Mouse (Mus musculus) myocyte (in vitro differentiated cells): ENCODE measurements around the gene Bmp8b. TPM values are rescaled to one million over a fixed set of nuclear protein-coding genes. Genes with fewer than 3 reads are reported as not detected.

Source experiments
- H3K27me3 ChIP-seq: one replicate; pipeline ENCODE4 v1.6.1; 2011; ENCODE audit not compliant: control insufficient read depth, insufficient read depth, insufficient read length
- H3K36me3 ChIP-seq: one replicate; pipeline ENCODE4 v1.6.1; 2011; ENCODE audit not compliant: control insufficient read depth, insufficient read depth
- H3K4me2 ChIP-seq: one replicate; pipeline ENCODE4 v1.6.1; 2011; ENCODE audit warnings: low read depth, control low read depth
- H3K4me3 ChIP-seq: one replicate; pipeline ENCODE4 v1.5.1; 2011; ENCODE audit warnings: mild to moderate bottlenecking, control low read depth, moderate library complexity
- H3K79me2 ChIP-seq: one replicate; pipeline ENCODE4 v1.6.1; 2011; ENCODE audit not compliant: control insufficient read depth, insufficient read depth
- H3ac ChIP-seq: one replicate; pipeline ENCODE4 v1.6.1; 2011; ENCODE audit not compliant: control insufficient read depth, insufficient read length
- CEBPB ChIP-seq: IDR thresholded peaks from 2 replicates; pipeline ENCODE4 v1.6.1; 2011; ENCODE audit warnings: mild to moderate bottlenecking, moderate library complexity; ENCODE audit not compliant: poor library complexity, insufficient read depth, severe bottlenecking
- E2F4 ChIP-seq: IDR thresholded peaks from one replicate; pipeline ENCODE4 v1.6.1; 2011; ENCODE audit warnings: mild to moderate bottlenecking, control low read depth, moderate library complexity; ENCODE audit not compliant: insufficient read depth
- MAX ChIP-seq: IDR thresholded peaks from one replicate; pipeline ENCODE4 v1.6.1; 2011; ENCODE audit warnings: low read depth, mild to moderate bottlenecking, control low read depth
- MYOD1 ChIP-seq, 3 experiments: IDR thresholded peaks; one replicate each; pipeline ENCODE4 v1.6.1; 2011; ENCODE audit warnings: control low read depth in 2 of 3, low read depth in 2 of 3, mild to moderate bottlenecking in 2 of 3, moderate library complexity in 1 of 3; ENCODE audit not compliant: insufficient read length in 2 of 3, control insufficient read depth in 1 of 3
- MYOG ChIP-seq, 3 experiments: IDR thresholded peaks; one replicate each; pipeline ENCODE4 v1.6.1; 2011; ENCODE audit warnings: control low read depth in 2 of 3, low read depth in 2 of 3, mild to moderate bottlenecking in 2 of 3; ENCODE audit not compliant: insufficient read length in 2 of 3, control insufficient read depth in 1 of 3, insufficient read depth in 1 of 3
- POLR2A ChIP-seq: IDR thresholded peaks from one replicate; pipeline ENCODE4 v1.6.1; 2011; ENCODE audit warnings: low read depth, mild to moderate bottlenecking, control low read depth, moderate library complexity; ENCODE audit not compliant: insufficient read length
- POLR2AphosphoS2 ChIP-seq: IDR thresholded peaks from one replicate; pipeline ENCODE4 v1.6.1; 2011; ENCODE audit warnings: low read depth, control low read depth; ENCODE audit not compliant: insufficient read length
- REST ChIP-seq: IDR thresholded peaks from one replicate; pipeline ENCODE4 v1.6.1; 2011; ENCODE audit warnings: mild to moderate bottlenecking, control low read depth, moderate library complexity; ENCODE audit not compliant: insufficient read depth, insufficient read length
- SRF ChIP-seq: IDR thresholded peaks from one replicate; pipeline ENCODE4 v1.6.1; 2011; ENCODE audit warnings: low read depth; ENCODE audit not compliant: control insufficient read depth, insufficient read length
- TCF12 ChIP-seq: IDR thresholded peaks from one replicate; pipeline ENCODE4 v1.6.1; 2011; ENCODE audit warnings: mild to moderate bottlenecking, control low read depth; ENCODE audit not compliant: poor library complexity, insufficient read depth, severe bottlenecking
- TCF3 ChIP-seq: IDR thresholded peaks from one replicate; pipeline ENCODE4 v1.6.1; 2011; ENCODE audit warnings: low read depth, control low read depth; ENCODE audit not compliant: insufficient read length
- USF1 ChIP-seq: IDR thresholded peaks from one replicate; pipeline ENCODE4 v1.6.1; 2011; ENCODE audit warnings: low read depth, mild to moderate bottlenecking, control low read depth, moderate library complexity
- polyA plus RNA-seq: library from polyadenylated mRNA; unstranded; fragments of >200 nt; fragmentation: generic; extraction: Trizol; gene quantifications from one replicate; pipeline ENCODE4 v1.2.1, GENCODE M21; 2012; ENCODE audit warnings: missing spikeins

Gene Bmp8b
- polyA plus RNA-seq: 0.02 TPM

DNA sequence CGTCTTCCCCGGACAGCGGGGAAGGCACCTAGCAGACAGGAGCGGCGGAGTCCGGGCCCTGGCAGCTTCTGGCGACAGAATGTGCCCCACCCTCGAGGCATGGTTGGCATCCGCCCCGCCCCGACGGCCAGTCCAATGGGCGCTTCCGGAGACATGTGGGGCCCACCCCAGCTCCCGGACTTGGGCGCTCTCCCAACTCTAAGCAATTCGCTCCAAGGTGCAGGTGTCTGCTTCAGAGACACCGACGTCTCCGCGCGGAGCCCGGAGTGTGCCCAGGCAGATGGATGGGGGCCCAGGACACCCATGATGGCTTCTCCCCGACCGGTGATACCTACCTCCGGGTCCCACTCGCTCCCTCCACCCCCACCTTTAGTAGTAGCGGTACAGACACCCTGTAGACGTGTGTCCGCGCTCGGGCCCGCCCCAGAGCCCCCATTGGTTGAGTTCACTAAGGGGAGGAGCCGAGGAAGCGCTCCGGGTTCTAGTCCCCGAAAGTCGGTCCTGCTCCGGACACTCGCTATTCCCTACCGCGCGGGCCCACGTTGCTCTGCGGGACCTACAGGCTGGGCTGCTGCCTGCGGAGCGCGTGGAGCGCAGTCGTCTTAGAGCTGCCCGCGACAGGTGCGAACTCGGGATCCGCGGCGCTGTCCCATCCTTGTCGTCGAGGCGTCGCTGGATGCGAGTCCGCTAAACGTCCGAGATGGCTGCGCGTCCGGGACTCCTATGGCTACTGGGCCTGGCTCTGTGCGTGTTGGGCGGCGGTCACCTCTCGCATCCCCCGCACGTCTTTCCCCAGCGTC lies at the start of gene Bmp8b:
Gene Bmp8b, plus strand, starts transcription at position 515 of the 800 bp plus-strand sequence.
- Histone ChIP-seq H3ac (no peak within 1 kb of the TSS), H3K79me2 (no peaks in the 10 kb centered on the region), H3K36me3 (no peaks in the 10 kb centered on the region), H3K4me2 (no peak within 1 kb of the TSS), H3K27me3 (no peaks in the 10 kb centered on the region), H3K4me3 (no peak within 1 kb of the TSS)
- TF ChIP-seq E2F4 (no peak), MYOG (IDR thresholded peaks at IDR 0.05; ENCODE audit: control insufficient read depth in 1 of 3, insufficient read depth in 1 of 3, insufficient read length in 2 of 3, low read depth in 2 of 3) (no peak), MYOD1 (IDR thresholded peaks at IDR 0.05; ENCODE audit: control insufficient read depth in 1 of 3, insufficient read length in 2 of 3, low read depth in 2 of 3) (no peak), USF1 (no peak), SRF (no peak), POLR2AphosphoS2 (no peak), TCF3 (no peak), POLR2A (no peak), REST (no peak), TCF12 (no peak)

DNA sequence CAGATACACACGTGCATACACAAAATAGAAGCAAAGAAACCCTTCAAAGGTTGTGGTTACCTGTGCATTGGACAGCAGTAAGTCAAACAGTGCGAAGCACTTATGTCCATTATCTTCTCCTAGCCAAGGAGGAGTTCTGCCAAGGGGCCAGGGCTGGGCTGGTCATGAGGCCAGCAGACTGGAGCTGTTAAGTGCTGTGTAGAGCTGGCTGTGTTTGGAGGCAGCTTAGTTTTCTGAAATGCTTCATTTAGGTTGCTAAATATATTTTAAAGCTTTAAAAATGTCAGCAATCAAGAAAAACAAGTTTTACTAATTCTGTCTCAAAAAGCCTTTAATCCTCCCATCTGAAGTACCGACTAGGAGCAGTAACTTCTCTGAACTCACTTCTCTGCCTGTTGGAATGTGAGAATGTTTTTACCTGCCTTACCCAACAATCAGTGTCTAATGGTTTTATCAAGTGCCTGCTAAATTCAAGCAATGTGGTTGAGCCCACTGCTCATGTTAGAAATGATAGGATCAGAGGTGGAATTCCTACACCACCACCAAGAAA lies 48.3 kb upstream of the Bmp8b start:
- Histone ChIP-seq H3K79me2 (no peaks in the 10 kb centered on the region), H3K27me3 (no peaks in the 10 kb centered on the region), H3K4me3 (no peak overlapping the region), H3K4me2 (no peak overlapping the region), H3ac (no peak overlapping the region), H3K36me3 (peaks cover 9% of the 10 kb centered on the region)
- no peak for TF ChIP-seq SRF
- TF ChIP-seq USF1: no peak
- no peak for TF ChIP-seq POLR2AphosphoS2
- TF ChIP-seq REST: no peak
- TF ChIP-seq MAX: no peak
- TF ChIP-seq POLR2A: no peak
- TF ChIP-seq MYOD1 (IDR thresholded peaks at IDR 0.05; ENCODE audit: control insufficient read depth in 1 of 3, insufficient read length in 2 of 3, low read depth in 2 of 3): no peak
- TF ChIP-seq CEBPB: no peak

DNA sequence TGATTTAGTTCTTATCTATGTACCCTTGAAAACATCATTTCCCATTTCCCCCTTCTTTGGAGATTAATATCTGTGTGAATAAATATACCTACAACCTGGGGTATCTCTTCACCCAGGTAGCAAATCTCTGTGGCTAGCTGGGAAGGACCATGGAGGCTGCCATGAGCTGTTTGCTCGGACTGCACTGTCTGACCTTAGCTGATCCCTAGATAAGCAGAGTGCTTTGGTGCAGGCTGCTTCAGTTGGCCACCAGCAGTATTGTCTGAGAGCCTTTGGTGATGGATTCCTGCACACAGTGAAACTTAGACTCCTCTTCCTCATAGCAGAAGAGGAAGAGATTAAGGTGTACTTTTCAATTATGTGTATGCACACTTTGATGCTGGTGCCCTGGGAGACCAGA lies 47.0 kb upstream of the Bmp8b start:
- no peak overlapping the region for H3ac ChIP-seq
- H3K36me3 ChIP-seq: peaks cover 9% of the 10 kb centered on the region
- H3K4me3 ChIP-seq: no peak overlapping the region
- no peak overlapping the region for H3K4me2 ChIP-seq
- H3K27me3 ChIP-seq: no peaks in the 10 kb centered on the region
- TF ChIP-seq CEBPB (no peak), TCF12 (no peak), MAX (no peak)
- no peaks in the 10 kb centered on the region for H3K79me2 ChIP-seq

DNA sequence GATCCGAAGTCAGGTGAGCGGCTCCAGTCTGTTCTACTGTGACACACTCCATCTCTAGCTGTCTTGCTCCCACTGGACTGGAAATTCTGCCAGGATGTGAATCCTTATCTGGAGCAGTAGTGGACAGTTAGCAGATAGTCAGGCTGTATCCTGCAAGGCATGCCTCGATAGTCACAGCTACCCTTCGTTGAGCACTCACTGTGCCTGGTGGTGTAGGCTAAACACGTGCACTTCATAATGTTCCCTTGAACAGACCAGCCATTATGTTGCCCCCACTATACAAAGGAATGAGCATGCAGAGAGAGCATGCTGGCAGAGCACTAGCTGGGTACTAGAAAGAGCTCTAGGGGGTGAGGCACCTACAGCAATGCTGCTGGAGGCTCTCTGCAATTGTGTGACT lies 43.2 kb upstream of the Bmp8b start:
- peak; percentile 66 for TF ChIP-seq POLR2AphosphoS2
- no peak for TF ChIP-seq CEBPB
- H3ac ChIP-seq: no peak overlapping the region
- H3K4me3 ChIP-seq: no peak overlapping the region
- H3K36me3 ChIP-seq: no peaks in the 10 kb centered on the region
- H3K4me2 ChIP-seq: no peak overlapping the region
- H3K27me3 ChIP-seq: no peaks in the 10 kb centered on the region
- H3K79me2 ChIP-seq: no peaks in the 10 kb centered on the region

DNA sequence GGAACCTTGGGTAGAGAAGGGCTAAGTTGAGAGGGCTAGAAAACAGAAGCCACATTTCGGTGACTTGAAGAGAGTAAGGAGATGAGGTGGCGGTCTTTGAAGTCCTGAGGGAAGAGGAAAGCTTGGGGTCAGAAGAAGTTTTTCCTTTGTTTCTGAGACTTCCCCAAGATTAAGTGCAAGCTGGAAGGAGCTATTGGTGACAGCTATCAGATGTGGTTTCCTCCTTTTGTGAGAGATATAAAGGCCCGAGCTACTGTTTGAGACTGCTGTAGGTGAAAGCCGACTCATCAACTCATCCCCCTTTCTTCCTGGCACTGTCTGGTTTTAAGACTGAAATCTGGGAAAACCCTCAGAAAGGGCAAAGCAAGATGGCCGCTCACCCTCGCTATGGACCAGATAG lies 36.3 kb upstream of the Bmp8b start:
- H3K4me2 ChIP-seq: no peak overlapping the region
- H3K79me2 ChIP-seq: no peaks in the 10 kb centered on the region
- TF ChIP-seq TCF12: no peak
- no peak for TF ChIP-seq USF1
- no peak for TF ChIP-seq SRF
- TF ChIP-seq E2F4: no peak
- no peak for TF ChIP-seq POLR2AphosphoS2
- no peak for TF ChIP-seq REST
- no peak for TF ChIP-seq MYOD1 (IDR thresholded peaks at IDR 0.05; ENCODE audit: control insufficient read depth in 1 of 3, insufficient read length in 2 of 3, low read depth in 2 of 3)
- no peak for TF ChIP-seq POLR2A
- TF ChIP-seq TCF3: no peak
- TF ChIP-seq MAX: no peak
- no peak for TF ChIP-seq CEBPB
- TF ChIP-seq MYOG (IDR thresholded peaks at IDR 0.05; ENCODE audit: control insufficient read depth in 1 of 3, insufficient read depth in 1 of 3, insufficient read length in 2 of 3, low read depth in 2 of 3): no peak
- H3K36me3 ChIP-seq: no peaks in the 10 kb centered on the region
- peaks cover 4% of the 10 kb centered on the region for H3K27me3 ChIP-seq
- no peak overlapping the region for H3ac ChIP-seq
- no peak overlapping the region for H3K4me3 ChIP-seq
